Mouse (Mus musculus): ENCODE measurements around the gene Auts2. TPM values are rescaled to one million over a fixed set of nuclear protein-coding genes. Genes with fewer than 3 reads are reported as not detected.

The Auts2 gene
- polyA plus RNA-seq, 1 experiment from 2014 or later: 95.1 TPM

GRCm38 (mm10) chr5:131873116-131873515 is 670.0 kb downstream of the Auts2 start:
- peaks cover 37% of the 10 kb centered on the region for H3K4me1 ChIP-seq
- H3K4me3 ChIP-seq: no peak overlapping the region
- H3K9ac ChIP-seq: no peak overlapping the region
- H3K27me3 ChIP-seq: peaks cover 13% of the 10 kb centered on the region; the same call in 1 of the 2 replicates
- no peak overlapping the region for H3K4me2 ChIP-seq
- no peak for ATAC-seq
- 76% methylated on average over 4 of the region's 4 CpGs for WGBS
- no peaks in the 10 kb centered on the region for H3K9me3 ChIP-seq (replicated peaks)
- no peak overlapping the region for H3K27ac ChIP-seq
- no peaks in the 10 kb centered on the region for H3K36me3 ChIP-seq (ENCODE audit: poor library complexity, severe bottlenecking)

- Histone ChIP-seq H3K4me3 (no peak overlapping the region), H3K9me3 (replicated peaks) (no peaks in the 10 kb centered on the region), H3K4me2 (no peak overlapping the region), H3K27ac (peak overlapping the region; percentile 33; the same call in 1 of the 2 replicates), H3K4me1 (peaks cover 62% of the 10 kb centered on the region), H3K9ac (no peak overlapping the region), H3K27me3 (peaks cover 9% of the 10 kb centered on the region; the same call in 1 of the 2 replicates), H3K36me3 (ENCODE audit: poor library complexity, severe bottlenecking) (no peaks in the 10 kb centered on the region)
- WGBS: 61% methylated on average over 11 of the region's 11 CpGs
- ATAC-seq: peak; percentile 83
These were observed 673.2 kb downstream of the Auts2 start for GRCm38 (mm10) chr5:131869711-131870499.

GRCm38 (mm10) chr5:131865200-131865599 is 677.9 kb downstream of the Auts2 start:
- Histone ChIP-seq H3K9ac (no peak overlapping the region), H3K4me3 (no peak overlapping the region), H3K9me3 (replicated peaks) (no peaks in the 10 kb centered on the region), H3K4me1 (peaks cover 60% of the 10 kb centered on the region), H3K27ac (peak overlapping the region; percentile 48), H3K36me3 (ENCODE audit: poor library complexity, severe bottlenecking) (no peaks in the 10 kb centered on the region), H3K27me3 (peaks cover 5% of the 10 kb centered on the region; the same call in 1 of the 2 replicates), H3K4me2 (peak overlapping the region; percentile 1; the same call in 1 of the 2 replicates)
- peak; percentile 38; the same call in 1 of the 2 replicates for ATAC-seq
- WGBS: 17% methylated on average over 5 of the region's 5 CpGs

GRCm38 (mm10) chr5:131857976-131858375 is 685.2 kb downstream of the Auts2 start:
- WGBS: 93% methylated on average over 5 of the region's 5 CpGs
- Histone ChIP-seq H3K4me3 (no peak overlapping the region), H3K4me1 (peaks cover 34% of the 10 kb centered on the region), H3K9me3 (replicated peaks) (no peaks in the 10 kb centered on the region), H3K9ac (no peak overlapping the region), H3K27ac (no peak overlapping the region), H3K4me2 (no peak overlapping the region), H3K36me3 (ENCODE audit: poor library complexity, severe bottlenecking) (no peaks in the 10 kb centered on the region), H3K27me3 (peaks cover 7% of the 10 kb centered on the region; the same call in 1 of the 2 replicates)
- ATAC-seq: no peak

- Histone ChIP-seq H3K9me3 (replicated peaks) (no peaks in the 10 kb centered on the region), H3K36me3 (ENCODE audit: poor library complexity, severe bottlenecking) (no peaks in the 10 kb centered on the region), H3K4me2 (peak overlapping the region; percentile 18; the same call in 1 of the 2 replicates), H3K9ac (no peak overlapping the region), H3K4me3 (no peak overlapping the region), H3K27me3 (peaks cover 7% of the 10 kb centered on the region; the same call in 1 of the 2 replicates), H3K4me1 (peaks cover 54% of the 10 kb centered on the region), H3K27ac (peak overlapping the region; percentile 68)
- peak; percentile 60; the same call in 1 of the 2 replicates for ATAC-seq
- 4% methylated on average over 8 of the region's 8 CpGs for WGBS
These were observed 687.8 kb downstream of the Auts2 start for GRCm38 (mm10) chr5:131855358-131855757.

GRCm38 (mm10) chr5:131851597-131852453 is 691.3 kb downstream of the Auts2 start:
- H3K9ac ChIP-seq: no peak overlapping the region
- no peaks in the 10 kb centered on the region for H3K36me3 ChIP-seq (ENCODE audit: poor library complexity, severe bottlenecking)
- peak; percentile 42 for ATAC-seq
- peaks cover 67% of the 10 kb centered on the region for H3K4me1 ChIP-seq
- H3K27me3 ChIP-seq: no peaks in the 10 kb centered on the region
- WGBS: 6% methylated on average over 20 of the region's 20 CpGs
- H3K27ac ChIP-seq: peak overlapping the region; percentile 60
- H3K4me2 ChIP-seq: peak overlapping the region; percentile 32
- H3K9me3 ChIP-seq (replicated peaks): no peaks in the 10 kb centered on the region
- H3K4me3 ChIP-seq: no peak overlapping the region

- no peaks in the 10 kb centered on the region for H3K9me3 ChIP-seq (replicated peaks)
- ATAC-seq: peak; percentile 44
- no peak overlapping the region; the same call in 1 of the 2 replicates for H3K9ac ChIP-seq
- no peak overlapping the region for H3K4me2 ChIP-seq
- H3K36me3 ChIP-seq (ENCODE audit: poor library complexity, severe bottlenecking): no peaks in the 10 kb centered on the region
- peaks cover 62% of the 10 kb centered on the region for H3K4me1 ChIP-seq
- no peaks in the 10 kb centered on the region for H3K27me3 ChIP-seq
- 34% methylated on average over 8 of the region's 8 CpGs for WGBS
- H3K27ac ChIP-seq: peak overlapping the region; percentile 67
- no peak overlapping the region for H3K4me3 ChIP-seq
These were observed 692.4 kb downstream of the Auts2 start for GRCm38 (mm10) chr5:131850632-131851335.

GRCm38 (mm10) chr5:131849644-131850043 is 693.5 kb downstream of the Auts2 start:
- Histone ChIP-seq H3K4me2 (no peak overlapping the region), H3K27ac (0 out of 2 replicates have a peak overlapping the region, but pooled peaks have one; percentile 44), H3K27me3 (no peaks in the 10 kb centered on the region), H3K4me1 (peaks cover 57% of the 10 kb centered on the region), H3K4me3 (no peak overlapping the region), H3K9ac (no peak overlapping the region), H3K9me3 (replicated peaks) (no peaks in the 10 kb centered on the region), H3K36me3 (ENCODE audit: poor library complexity, severe bottlenecking) (no peaks in the 10 kb centered on the region)
- ATAC-seq: no peak
- 50% methylated on average over 3 of the region's 3 CpGs for WGBS

GRCm38 (mm10) chr5:131844519-131844800 is 698.7 kb downstream of the Auts2 start:
- no peaks in the 10 kb centered on the region for H3K27me3 ChIP-seq
- H3K9me3 ChIP-seq (replicated peaks): no peaks in the 10 kb centered on the region
- WGBS: 34% methylated on average over 9 of the region's 9 CpGs
- H3K4me1 ChIP-seq: peaks cover 48% of the 10 kb centered on the region
- ATAC-seq: no peak
- H3K4me3 ChIP-seq: no peak overlapping the region
- no peak overlapping the region for H3K4me2 ChIP-seq
- H3K9ac ChIP-seq: no peak overlapping the region
- H3K27ac ChIP-seq: peak overlapping the region; percentile 61
- H3K36me3 ChIP-seq (ENCODE audit: poor library complexity, severe bottlenecking): no peaks in the 10 kb centered on the region

GRCm38 (mm10) chr5:131843766-131844518 is 699.2 kb downstream of the Auts2 start:
- WGBS: 40% methylated on average over 9 of the region's 9 CpGs
- Histone ChIP-seq H3K36me3 (ENCODE audit: poor library complexity, severe bottlenecking) (no peaks in the 10 kb centered on the region), H3K9ac (no peak overlapping the region), H3K4me3 (no peak overlapping the region), H3K27me3 (no peaks in the 10 kb centered on the region), H3K4me2 (peak overlapping the region; percentile 12; the same call in 1 of the 2 replicates), H3K9me3 (replicated peaks) (no peaks in the 10 kb centered on the region), H3K27ac (peak overlapping the region; percentile 61), H3K4me1 (peaks cover 47% of the 10 kb centered on the region)
- peak; percentile 50; the same call in 1 of the 2 replicates for ATAC-seq

- no peak for ATAC-seq
- 60% methylated on average over 14 of the region's 14 CpGs for WGBS
- Histone ChIP-seq H3K9ac (no peak overlapping the region), H3K9me3 (replicated peaks) (no peaks in the 10 kb centered on the region), H3K4me1 (peaks cover 39% of the 10 kb centered on the region), H3K4me3 (no peak overlapping the region), H3K36me3 (ENCODE audit: poor library complexity, severe bottlenecking) (no peaks in the 10 kb centered on the region), H3K27me3 (no peaks in the 10 kb centered on the region), H3K4me2 (no peak overlapping the region), H3K27ac (peak overlapping the region; percentile 40; the same call in 1 of the 2 replicates)
These were observed 703.4 kb downstream of the Auts2 start for GRCm38 (mm10) chr5:131839657-131840315.

All from forebrain, embryonic 13.5 days (tissue).